ENCODE assay signal across 8 mouse cellular contexts in the genomic region with DNA sequence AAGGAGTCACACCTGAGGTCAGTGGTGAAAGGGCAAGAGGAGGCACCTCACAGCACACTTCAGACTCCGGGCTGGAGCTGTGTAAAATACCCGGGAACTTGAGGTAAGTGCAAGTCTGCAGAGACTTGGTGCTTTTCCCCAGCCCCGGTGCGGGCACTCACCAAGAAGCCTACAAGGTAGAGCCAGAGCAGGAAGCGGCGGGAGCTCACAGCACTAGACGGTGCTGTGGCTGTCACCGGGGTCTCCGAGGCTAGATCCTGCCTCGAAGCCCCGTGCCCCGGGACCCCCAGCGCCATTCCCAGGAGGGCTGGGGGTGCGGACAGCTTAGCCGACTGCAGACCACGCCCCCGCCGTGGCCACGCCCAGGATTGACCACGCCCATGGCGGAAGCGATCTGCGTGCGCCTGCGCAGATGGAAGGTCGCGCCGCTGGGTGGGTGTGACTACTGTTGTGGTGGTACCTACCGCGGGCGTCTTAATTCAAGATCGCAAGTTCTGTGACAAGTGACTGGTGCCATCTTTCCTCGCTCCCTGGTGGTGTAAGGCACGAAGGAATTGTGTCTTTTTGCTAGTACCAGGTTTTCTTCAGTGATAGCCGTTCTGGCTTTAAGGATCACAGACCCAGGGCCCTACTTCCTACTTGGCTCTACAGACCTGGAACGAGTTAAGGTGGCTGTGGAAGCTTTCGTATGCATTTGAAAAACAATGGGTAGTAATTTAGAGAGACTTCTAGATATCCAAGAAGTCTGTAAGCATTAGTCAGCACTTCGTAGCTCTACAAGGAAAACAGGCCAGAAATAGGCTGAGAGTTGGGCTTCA. TPM values are rescaled to one million over a fixed set of nuclear protein-coding genes. Genes with fewer than 3 reads are reported as not detected.
DNase-seq lines count a peak whose midpoint lies in the region; ATAC-seq and TF ChIP-seq lines count a peak whose summit lies in the region.

A gene (minus strand): TSS at position 364 of the 818 bp plus-strand sequence.

- 4% methylated on average over 38 of the region's 38 CpGs for WGBS in heart, embryonic 11.5 days (ENCODE audit: insufficient replicate concordance)
- WGBS in kidney, embryonic 15.5 days = 6% methylated on average over 38 of the region's 38 CpGs

- peak within 1 kb of the TSS; percentile 74 for H3K9ac ChIP-seq in heart, embryonic 11.5 days (ENCODE audit: low read depth, low read length)
- peak within 1 kb of the TSS; percentile 53 for H3K9ac ChIP-seq in kidney, embryonic 15.5 days

- TF ChIP-seq CTCF in brain, embryonic 14.5 days (IDR thresholded peaks at IDR 0.05; ENCODE audit: borderline replicate concordance, extremely low read depth, insufficient read depth, insufficient read length) = no peak

- peak; percentile 96 to 97 for DNase-seq in B cell, adult 2 months
- peak; percentile 96 for DNase-seq in brain, embryonic 14.5 days (ENCODE audit: low read depth)
- DNase-seq in liver = peak; percentile 95
- DNase-seq in monocyte, adult 2 months (ENCODE audit: low read depth in 1 of 2, low spot score in 2 of 2) = peak; percentile 60 to 87
- peak; percentile 89 to 91 for DNase-seq in spleen, postnatal 14 days (ENCODE audit: low spot score in 2 of 2)

- H3K4me2 ChIP-seq in heart, embryonic 11.5 days = peak within 1 kb of the TSS; percentile 85
- peak within 1 kb of the TSS; percentile 65 for H3K4me2 ChIP-seq in kidney, embryonic 15.5 days

- H3K27ac ChIP-seq in heart, embryonic 11.5 days (ENCODE audit: low read depth, low read length) = no peak within 1 kb of the TSS
- H3K27ac ChIP-seq in kidney, embryonic 15.5 days = peak within 1 kb of the TSS; percentile 55

- peak; percentile 98 for ATAC-seq in erythroblast, adult 5-6 weeks (replicated peaks; ENCODE audit: low FRiP score, poor library complexity, severe bottlenecking)
- peak; percentile 81 for ATAC-seq in heart, embryonic 11.5 days (replicated peaks; ENCODE audit: insufficient number of reproducible peaks, low FRiP score, low TSS enrichment)
- ATAC-seq in kidney, embryonic 15.5 days (replicated peaks; ENCODE audit: low FRiP score) = peak; percentile 96

- no peaks in the 10 kb centered on the region for H3K9me3 ChIP-seq in heart, embryonic 11.5 days (replicated peaks; ENCODE audit: control insufficient read depth, low read length)
- H3K9me3 ChIP-seq in kidney, embryonic 15.5 days (replicated peaks) = no peaks in the 10 kb centered on the region

- H3K36me3 ChIP-seq in heart, embryonic 11.5 days (ENCODE audit: control insufficient read depth, insufficient read depth, low read length) = no peaks in the 10 kb centered on the region
- no peaks in the 10 kb centered on the region for H3K36me3 ChIP-seq in kidney, embryonic 15.5 days

- H3K27me3 ChIP-seq in heart, embryonic 11.5 days (ENCODE audit: control insufficient read depth, insufficient read depth, low read length) = no peaks in the 10 kb centered on the region
- no peaks in the 10 kb centered on the region for H3K27me3 ChIP-seq in kidney, embryonic 15.5 days

- no peak; the same call in 1 of the 2 replicates for TF ChIP-seq POLR2A in brain, embryonic 14.5 days (IDR thresholded peaks at IDR 0.05; ENCODE audit: borderline replicate concordance, extremely low read depth, insufficient read depth, insufficient read length, poor library complexity, severe bottlenecking)

- peak within 1 kb of the TSS; percentile 74 for H3K4me3 ChIP-seq in heart, embryonic 11.5 days (ENCODE audit: low read depth, low read length)
- peak within 1 kb of the TSS; percentile 76 for H3K4me3 ChIP-seq in kidney, embryonic 15.5 days (replicated peaks)

- no peaks in the 10 kb centered on the region; the same call in 1 of the 2 replicates for H3K4me1 ChIP-seq in heart, embryonic 11.5 days (ENCODE audit: control insufficient read depth, insufficient read depth, low read length)
- H3K4me1 ChIP-seq in kidney, embryonic 15.5 days = peaks cover 3% of the 10 kb centered on the region

RNA-seq across cellular contexts. Expression of the gene that starts here (rescaled TPM):
- polyA plus RNA-seq in brain, embryonic 14.5 days (2012; rRNA removed) = 2.6 and 3.9 TPM in 2 replicates
- 0.63 TPM in 1 of 2 replicates, not detected in the other for total RNA-seq in erythroblast, adult 5-6 weeks (2015; ENCODE audit: low replicate concordance)
- total RNA-seq in erythroblast, adult 5-6 weeks (2017; ENCODE audit: low replicate concordance) = 1.5 and 2.6 TPM in 2 replicates
- 1.9 and 2.0 TPM in 2 replicates for polyA plus RNA-seq in heart, embryonic 11.5 days (2014; fragmentation: Nextera tagmentation; extraction: Ambion mirVana)
- 3.9 and 5.1 TPM in 2 replicates for polyA plus RNA-seq in kidney, embryonic 15.5 days (2015; fragmentation: Nextera tagmentation; extraction: Ambion mirVana)
